Mouse (Mus musculus): ENCODE data around the gene Gm48551. TPM values are rescaled to one million over a fixed set of nuclear protein-coding genes. Genes with fewer than 3 reads are reported as not detected.
A peak's percentile ranks its signal among the peaks of the same experiment; 100 is the strongest.

The Gm48551 gene
- total RNA-seq, 2 experiments from 2014 or later = 0.55 to 0.70 TPM

- DNase-seq = no peak
These were observed 20.5 kb downstream of the Gm48551 start for GRCm38 (mm10) chr10:81404720-81405119.

- DNase-seq = peak; percentile 78
These were observed 21.4 kb downstream of the Gm48551 start for GRCm38 (mm10) chr10:81405588-81406201.

- no peak for DNase-seq
These were observed 22.5 kb downstream of the Gm48551 start for GRCm38 (mm10) chr10:81406504-81407440.

DNA sequence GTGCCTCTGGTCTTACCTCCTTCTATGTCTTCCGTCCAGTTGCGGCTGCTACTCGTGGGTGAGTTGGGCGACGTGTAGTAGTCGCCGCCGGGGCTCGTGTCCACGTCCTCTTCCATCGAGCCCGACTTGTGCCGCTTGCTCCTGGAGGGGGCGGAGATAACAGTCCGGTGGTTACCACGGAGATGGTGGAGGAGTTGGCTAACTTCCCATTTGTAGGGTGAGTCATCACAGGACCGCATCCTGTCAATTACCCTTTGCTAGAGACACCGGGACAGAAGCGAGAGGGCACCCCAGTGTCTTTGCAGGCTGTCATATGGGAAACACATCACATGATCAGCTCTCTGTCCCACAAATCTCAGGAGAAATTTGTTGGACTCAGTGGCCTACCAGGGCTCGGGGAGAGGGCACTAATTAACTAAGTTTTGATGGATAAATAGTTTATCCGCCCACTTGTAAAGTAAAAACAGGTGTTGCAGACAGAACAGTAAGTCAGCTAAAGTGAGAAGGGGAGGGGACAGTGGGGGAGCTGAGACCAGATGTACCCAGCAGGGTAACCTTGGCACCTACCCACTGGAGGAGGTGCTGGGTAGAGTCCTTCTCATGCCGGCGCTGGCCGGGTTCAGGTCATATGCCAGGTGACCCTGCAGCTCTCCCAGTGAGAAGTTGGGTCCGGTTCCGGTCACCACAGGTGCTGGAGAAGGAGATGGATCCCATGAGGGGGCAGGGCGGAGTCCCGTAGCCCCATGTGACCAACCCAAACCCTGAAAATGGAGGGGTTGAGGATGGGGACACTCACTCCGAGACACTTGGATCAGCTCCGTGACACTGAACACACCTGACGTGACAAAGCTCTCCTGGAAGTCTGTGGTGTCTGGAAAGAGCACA lies 23.5 kb downstream of the Gm48551 start:
- DNase-seq = peak; percentile 86

DNA sequence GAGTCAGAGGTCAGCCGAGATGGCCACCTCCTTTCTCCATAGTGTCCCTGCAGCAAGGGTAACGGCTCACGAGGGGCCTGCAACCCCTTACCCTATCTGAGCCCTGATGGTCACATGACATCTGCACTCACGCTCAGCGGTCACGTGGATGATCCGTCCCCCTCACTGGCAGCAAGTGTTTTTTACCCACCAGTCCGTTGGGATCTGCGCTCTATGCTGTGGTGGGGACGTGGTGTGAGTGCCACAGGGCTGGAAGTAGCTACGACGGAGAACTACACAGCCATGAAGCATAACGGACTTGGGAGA lies 24.1 kb downstream of the Gm48551 start:
- no peak for DNase-seq

GRCm38 (mm10) chr10:81408871-81409291 lies 24.6 kb downstream of the Gm48551 start:
- peak; percentile 90 for DNase-seq

DNA sequence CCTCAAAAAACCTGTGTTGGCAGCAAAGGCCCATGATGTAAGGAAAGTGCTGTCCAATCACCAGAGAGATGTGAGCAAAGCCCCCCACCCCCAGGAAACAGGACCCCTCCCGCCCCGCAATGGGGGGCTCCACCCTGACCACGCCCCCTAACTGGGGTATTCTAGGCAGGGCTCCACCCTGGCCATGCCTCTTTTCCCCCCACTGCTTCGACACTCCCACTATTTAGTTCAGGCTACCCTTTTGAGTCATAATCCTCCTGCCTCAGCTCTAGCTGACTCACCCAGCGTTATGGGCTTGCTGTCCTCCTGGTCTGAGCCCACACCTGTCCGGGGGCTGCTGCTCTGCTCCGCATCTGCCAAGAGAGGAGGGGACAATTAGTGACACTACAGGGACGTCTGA lies 25.1 kb downstream of the Gm48551 start:
- no peak for DNase-seq

GRCm38 (mm10) chr10:81410350-81410749 lies 26.1 kb downstream of the Gm48551 start:
- no peak for DNase-seq

- DNase-seq = peak; percentile 71
These were observed 26.7 kb downstream of the Gm48551 start for GRCm38 (mm10) chr10:81410981-81411380.

DNA sequence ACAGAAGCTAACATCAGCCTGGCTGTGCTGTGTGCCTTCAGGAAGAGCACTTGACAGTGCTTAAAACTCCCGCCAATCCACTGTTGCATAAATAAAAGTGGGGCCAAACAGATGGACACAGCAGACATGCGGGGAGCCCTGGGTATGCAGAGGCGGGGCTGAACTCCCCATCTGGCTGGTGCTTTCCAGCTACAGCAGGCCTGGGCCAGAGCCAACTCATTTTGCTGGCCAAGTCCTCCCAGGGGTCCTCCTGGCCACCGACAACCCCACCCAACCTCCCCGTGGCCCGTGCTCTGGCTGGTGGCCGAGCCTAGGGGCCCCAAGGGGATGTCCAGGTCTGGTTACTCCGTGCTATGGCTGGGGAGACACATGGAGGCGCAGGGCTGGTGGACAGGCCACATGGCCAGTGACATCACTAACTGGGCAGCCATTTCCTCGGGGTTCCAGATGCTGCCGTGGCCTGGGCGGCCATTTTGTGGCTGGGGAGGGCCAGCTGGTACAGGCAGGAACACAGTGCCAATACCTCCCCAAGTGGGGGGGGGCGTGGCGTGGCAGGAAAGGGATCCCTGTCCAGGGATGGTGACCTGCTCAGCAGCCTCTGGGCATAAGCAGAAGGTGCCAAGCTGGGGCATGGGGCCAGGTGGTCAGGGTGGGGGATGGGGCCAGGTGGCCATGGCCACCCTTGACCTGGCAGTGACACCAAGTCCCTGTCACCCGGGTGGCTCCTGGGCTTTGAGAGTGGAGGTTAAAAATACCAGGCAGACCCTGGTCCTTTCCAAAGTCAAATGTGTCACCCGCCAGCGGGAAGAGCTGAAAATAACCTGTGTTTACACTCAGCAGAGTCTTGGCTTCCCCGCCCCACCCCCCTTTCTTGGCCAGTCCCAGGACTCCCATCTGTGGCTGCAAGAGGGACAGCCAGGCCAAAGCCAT lies 27.5 kb downstream of the Gm48551 start:
- DNase-seq = peak; percentile 93

- DNase-seq = no peak
These were observed 28.5 kb downstream of the Gm48551 start for GRCm38 (mm10) chr10:81412586-81413309.

DNA sequence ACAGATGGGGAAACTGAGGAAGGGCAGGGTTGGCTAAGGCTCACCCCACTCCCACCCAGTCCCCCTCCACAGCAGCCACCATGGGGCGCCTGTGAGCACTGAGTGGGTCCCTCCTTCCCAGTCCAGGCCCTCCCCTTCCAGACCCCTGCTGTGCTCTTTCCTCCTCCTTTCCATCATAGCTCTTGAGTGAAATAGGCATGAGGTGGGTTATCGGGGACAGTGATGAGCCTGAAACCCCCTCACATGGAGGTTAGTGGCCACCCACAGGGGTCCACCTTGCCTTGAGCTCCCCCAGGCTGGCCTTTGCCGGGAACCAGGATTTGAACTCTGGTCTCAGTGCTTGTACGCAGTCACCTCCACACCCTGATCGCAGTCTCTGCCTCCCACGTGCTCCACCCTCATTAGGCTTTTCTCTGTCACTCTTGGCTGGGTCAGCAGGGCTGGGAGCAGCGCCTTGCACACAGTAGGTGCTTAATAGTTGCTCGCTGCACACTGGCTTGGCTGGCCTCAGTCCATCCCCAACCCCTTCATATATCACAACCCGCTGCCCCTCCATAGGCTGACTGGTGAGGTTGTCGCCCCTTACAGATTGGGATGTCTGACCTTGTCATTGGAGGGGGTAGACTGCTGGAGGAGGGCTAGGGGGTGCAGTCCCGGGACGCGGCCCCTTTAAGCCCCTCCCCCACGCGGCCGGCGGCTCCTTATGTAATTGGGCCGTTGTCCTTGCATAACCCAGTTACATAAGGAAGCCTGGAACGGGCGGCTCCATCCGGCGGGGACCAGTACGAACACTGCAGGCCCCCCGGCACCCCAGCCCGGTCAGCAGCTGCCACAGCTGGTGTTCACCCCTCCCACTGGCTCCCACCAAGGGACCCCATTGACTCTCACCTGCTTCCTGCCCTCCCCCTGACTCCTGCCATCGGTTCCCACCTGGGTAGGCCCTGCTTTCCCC lies 29.3 kb downstream of the Gm48551 start:
- DNase-seq = peak; percentile 91

- peak; percentile 65 for DNase-seq
These were observed 30.4 kb downstream of the Gm48551 start for GRCm38 (mm10) chr10:81414682-81415081.

DNA sequence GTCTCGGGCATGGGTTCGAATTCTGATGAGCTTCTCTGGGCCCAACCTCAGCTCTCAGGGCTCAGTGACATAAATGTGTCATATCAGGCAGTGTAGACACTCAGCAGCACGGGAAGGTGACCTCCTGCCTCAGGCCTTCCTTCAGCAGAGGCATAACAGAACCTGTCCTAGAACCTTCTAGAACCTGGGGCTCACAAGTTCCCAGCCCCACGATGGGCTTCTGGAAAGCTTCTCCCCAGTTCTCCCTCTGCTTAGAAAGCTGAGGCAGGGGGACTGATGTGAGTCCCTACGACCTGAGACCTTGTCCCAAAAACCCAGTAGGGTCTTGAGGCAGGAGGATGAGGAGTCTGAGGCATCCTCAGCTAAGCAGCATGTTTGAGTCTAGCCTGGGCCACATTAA lies 30.9 kb downstream of the Gm48551 start:
- no peak for DNase-seq

GRCm38 (mm10) chr10:81415549-81416310 lies 31.5 kb downstream of the Gm48551 start:
- no peak for DNase-seq

GRCm38 (mm10) chr10:81416581-81417226 lies 32.4 kb downstream of the Gm48551 start:
- peak; percentile 90 for DNase-seq

DNA sequence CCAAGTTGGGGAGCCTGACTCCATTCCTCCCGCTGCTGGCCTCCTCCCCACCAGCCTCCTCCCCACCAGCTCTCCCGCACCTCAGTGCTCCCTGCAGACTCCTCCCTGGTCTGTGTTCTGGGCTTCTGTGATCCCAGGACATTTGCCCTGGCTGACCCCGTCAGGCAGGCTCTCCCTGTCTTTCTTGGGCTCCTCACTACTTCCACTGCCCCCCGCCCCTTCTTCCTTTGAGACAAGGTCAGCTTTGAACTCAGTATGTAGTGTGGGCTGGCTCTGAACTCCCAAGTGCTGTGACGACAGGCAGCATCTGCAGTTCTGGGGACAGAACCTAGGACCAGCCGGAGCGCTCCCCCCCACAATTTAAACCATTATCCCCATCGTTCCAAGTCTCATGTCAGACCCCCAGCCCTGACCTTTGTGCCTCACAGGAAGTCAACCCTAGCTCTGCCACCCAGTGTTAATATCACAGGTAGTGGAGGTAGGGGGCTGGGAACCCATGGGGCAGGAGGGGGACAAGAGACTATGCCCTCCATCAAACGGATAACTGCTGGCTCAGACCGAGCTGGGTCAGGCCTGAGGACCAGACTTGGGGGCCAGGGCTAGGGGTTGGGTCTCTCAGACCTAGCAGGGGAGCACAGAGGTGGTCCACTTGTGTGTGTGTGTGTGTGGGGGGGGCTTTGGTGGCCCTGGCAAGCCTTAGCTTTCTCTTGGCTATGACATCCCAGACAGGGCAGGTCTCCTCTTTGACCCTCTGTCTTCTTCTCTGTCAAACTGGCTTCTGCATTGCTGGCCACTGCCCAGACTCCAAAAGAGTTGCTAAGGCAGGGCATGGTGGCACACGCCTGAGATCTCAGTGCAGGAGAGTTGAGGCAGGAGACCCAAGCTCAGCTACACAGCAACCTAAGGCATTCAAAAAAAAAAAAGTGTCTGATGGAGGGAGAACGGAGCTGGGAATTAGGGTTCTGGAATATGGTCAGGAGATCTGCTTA lies 33.3 kb downstream of the Gm48551 start:
- no peak for DNase-seq

Data from heart, postnatal 4 days (tissue).